Mouse (Mus musculus): Measurements from ENCODE around the gene Ism1.

- TF ChIP-seq POLR2A (IDR thresholded peaks at IDR 0.05; ENCODE audit: control insufficient read depth, extremely low read depth, insufficient read depth, low read length, poor library complexity) (no peak), CTCF (IDR thresholded peaks at IDR 0.05; ENCODE audit: borderline replicate concordance, control insufficient read depth, extremely low read depth, insufficient read depth, low read length, poor library complexity) (no peak)
Observed at GRCm38 (mm10) chr2:139696578-139696977, 18.6 kb downstream of the Ism1 start.
